Mouse (Mus musculus): ENCODE results near the gene Flywch2.

DNA sequence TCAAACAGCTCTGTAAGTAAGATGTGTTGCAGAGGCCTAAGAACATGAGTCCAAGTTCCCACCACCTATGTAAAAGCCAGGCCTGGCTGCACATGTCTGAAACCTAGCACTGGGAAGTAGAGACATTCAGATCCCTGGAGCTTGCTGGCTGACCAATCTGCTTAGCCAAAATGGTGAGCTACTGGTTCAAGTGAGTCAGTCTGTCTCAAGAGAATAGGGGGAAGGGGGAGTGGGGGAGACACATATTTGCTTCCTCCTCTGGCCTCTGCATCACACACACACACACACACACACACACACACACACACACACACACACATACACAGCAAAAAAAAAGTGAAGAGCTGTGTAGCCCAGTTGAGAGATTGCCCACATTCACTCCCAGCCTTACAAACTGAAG lies 2.5 kb downstream of the Flywch2 start:
- TF ChIP-seq CTCF (IDR thresholded peaks at IDR 0.05; ENCODE audit: control insufficient read depth, insufficient read depth, insufficient read length) (no peak), CEBPB (IDR thresholded peaks at IDR 0.05; ENCODE audit: low read depth) (no peak), FOSL1 (IDR thresholded peaks at IDR 0.05; ENCODE audit: insufficient read depth, low read length, poor library complexity, severe bottlenecking) (no peak), MYOG (IDR thresholded peaks at IDR 0.05; ENCODE audit: control insufficient read depth, extremely low read depth, insufficient read length) (no peak), MAX (IDR thresholded peaks at IDR 0.05) (no peak)
